Mouse (Mus musculus) myocyte (in vitro differentiated cells): Measurements from ENCODE around the gene Smtnl2. TPM values are rescaled to one million over a fixed set of nuclear protein-coding genes. Genes with fewer than 3 reads are reported as not detected.

Source experiments
- H3K27me3 ChIP-seq: one replicate; pipeline ENCODE4 v1.6.1; 2011; ENCODE audit not compliant: control insufficient read depth, insufficient read depth, insufficient read length
- H3K36me3 ChIP-seq: one replicate; pipeline ENCODE4 v1.6.1; 2011; ENCODE audit not compliant: control insufficient read depth, insufficient read depth
- H3K4me2 ChIP-seq: one replicate; pipeline ENCODE4 v1.6.1; 2011; ENCODE audit warnings: low read depth, control low read depth
- H3K4me3 ChIP-seq: one replicate; pipeline ENCODE4 v1.5.1; 2011; ENCODE audit warnings: mild to moderate bottlenecking, control low read depth, moderate library complexity
- H3K79me2 ChIP-seq: one replicate; pipeline ENCODE4 v1.6.1; 2011; ENCODE audit not compliant: control insufficient read depth, insufficient read depth
- H3ac ChIP-seq: one replicate; pipeline ENCODE4 v1.6.1; 2011; ENCODE audit not compliant: control insufficient read depth, insufficient read length
- CEBPB ChIP-seq: IDR thresholded peaks from 2 replicates; pipeline ENCODE4 v1.6.1; 2011; ENCODE audit warnings: mild to moderate bottlenecking, moderate library complexity; ENCODE audit not compliant: poor library complexity, insufficient read depth, severe bottlenecking
- E2F4 ChIP-seq: IDR thresholded peaks from one replicate; pipeline ENCODE4 v1.6.1; 2011; ENCODE audit warnings: mild to moderate bottlenecking, control low read depth, moderate library complexity; ENCODE audit not compliant: insufficient read depth
- MAX ChIP-seq: IDR thresholded peaks from one replicate; pipeline ENCODE4 v1.6.1; 2011; ENCODE audit warnings: low read depth, mild to moderate bottlenecking, control low read depth
- MYOD1 ChIP-seq, 3 experiments: IDR thresholded peaks; one replicate each; pipeline ENCODE4 v1.6.1; 2011; ENCODE audit warnings: control low read depth in 2 of 3, low read depth in 2 of 3, mild to moderate bottlenecking in 2 of 3, moderate library complexity in 1 of 3; ENCODE audit not compliant: insufficient read length in 2 of 3, control insufficient read depth in 1 of 3
- MYOG ChIP-seq, 3 experiments: IDR thresholded peaks; one replicate each; pipeline ENCODE4 v1.6.1; 2011; ENCODE audit warnings: control low read depth in 2 of 3, low read depth in 2 of 3, mild to moderate bottlenecking in 2 of 3; ENCODE audit not compliant: insufficient read length in 2 of 3, control insufficient read depth in 1 of 3, insufficient read depth in 1 of 3
- POLR2A ChIP-seq: IDR thresholded peaks from one replicate; pipeline ENCODE4 v1.6.1; 2011; ENCODE audit warnings: low read depth, mild to moderate bottlenecking, control low read depth, moderate library complexity; ENCODE audit not compliant: insufficient read length
- POLR2AphosphoS2 ChIP-seq: IDR thresholded peaks from one replicate; pipeline ENCODE4 v1.6.1; 2011; ENCODE audit warnings: low read depth, control low read depth; ENCODE audit not compliant: insufficient read length
- REST ChIP-seq: IDR thresholded peaks from one replicate; pipeline ENCODE4 v1.6.1; 2011; ENCODE audit warnings: mild to moderate bottlenecking, control low read depth, moderate library complexity; ENCODE audit not compliant: insufficient read depth, insufficient read length
- SRF ChIP-seq: IDR thresholded peaks from one replicate; pipeline ENCODE4 v1.6.1; 2011; ENCODE audit warnings: low read depth; ENCODE audit not compliant: control insufficient read depth, insufficient read length
- TCF12 ChIP-seq: IDR thresholded peaks from one replicate; pipeline ENCODE4 v1.6.1; 2011; ENCODE audit warnings: mild to moderate bottlenecking, control low read depth; ENCODE audit not compliant: poor library complexity, insufficient read depth, severe bottlenecking
- TCF3 ChIP-seq: IDR thresholded peaks from one replicate; pipeline ENCODE4 v1.6.1; 2011; ENCODE audit warnings: low read depth, control low read depth; ENCODE audit not compliant: insufficient read length
- USF1 ChIP-seq: IDR thresholded peaks from one replicate; pipeline ENCODE4 v1.6.1; 2011; ENCODE audit warnings: low read depth, mild to moderate bottlenecking, control low read depth, moderate library complexity
- polyA plus RNA-seq: library from polyadenylated mRNA; unstranded; fragments of >200 nt; fragmentation: generic; extraction: Trizol; gene quantifications from one replicate; pipeline ENCODE4 v1.2.1, GENCODE M21; 2012; ENCODE audit warnings: missing spikeins

Smtnl2 gene
- polyA plus RNA-seq, 1 experiment = 2.0 TPM

DNA sequence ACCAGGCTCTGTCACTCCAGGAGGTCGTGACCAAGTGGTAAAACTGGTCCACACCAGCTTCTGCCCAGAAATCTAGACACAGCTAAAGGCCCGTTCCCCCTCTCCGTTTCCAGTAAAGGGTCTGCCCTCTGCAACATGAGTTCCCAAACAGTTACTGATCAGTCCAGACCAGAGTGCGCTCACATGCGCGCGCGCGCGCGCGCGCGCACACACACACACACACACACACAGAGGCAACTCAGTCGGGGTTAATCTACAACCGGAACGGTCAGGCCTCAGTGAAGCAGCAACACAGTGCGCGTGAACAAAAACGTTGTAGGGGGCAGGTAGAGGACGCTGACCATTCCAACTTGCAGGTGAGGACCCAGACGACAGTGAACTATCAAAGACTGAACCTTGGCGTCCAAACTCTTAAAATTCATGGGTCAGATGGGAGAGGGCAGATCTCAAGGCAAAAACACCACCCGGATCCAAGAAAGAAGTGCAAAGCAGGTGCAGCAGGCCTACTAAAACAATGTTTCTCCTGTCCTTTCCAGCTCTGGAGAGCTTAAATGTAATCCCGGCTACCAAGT, 906 bp downstream of the Smtnl2 start:
- H3K27me3 ChIP-seq = peaks cover 75% of the 10 kb centered on the region
- no peak overlapping the region for H3ac ChIP-seq
- no peaks in the 10 kb centered on the region for H3K36me3 ChIP-seq
- no peak for TF ChIP-seq MYOG (IDR thresholded peaks at IDR 0.05; ENCODE audit: control insufficient read depth in 1 of 3, insufficient read depth in 1 of 3, insufficient read length in 2 of 3, low read depth in 2 of 3)
- no peak for TF ChIP-seq MAX
- TF ChIP-seq USF1 = no peak
- TF ChIP-seq E2F4 = no peak
- no peak for TF ChIP-seq REST
- no peak for TF ChIP-seq POLR2A
- no peak for TF ChIP-seq TCF12
- no peak for TF ChIP-seq TCF3
- no peak for TF ChIP-seq CEBPB
- TF ChIP-seq POLR2AphosphoS2 = no peak
- no peak for TF ChIP-seq MYOD1 (IDR thresholded peaks at IDR 0.05; ENCODE audit: control insufficient read depth in 1 of 3, insufficient read length in 2 of 3, low read depth in 2 of 3)
- TF ChIP-seq SRF = no peak
- H3K79me2 ChIP-seq = no peaks in the 10 kb centered on the region
- peak overlapping the region; percentile 3 for H3K4me3 ChIP-seq
- peak overlapping the region; percentile 64 for H3K4me2 ChIP-seq

DNA sequence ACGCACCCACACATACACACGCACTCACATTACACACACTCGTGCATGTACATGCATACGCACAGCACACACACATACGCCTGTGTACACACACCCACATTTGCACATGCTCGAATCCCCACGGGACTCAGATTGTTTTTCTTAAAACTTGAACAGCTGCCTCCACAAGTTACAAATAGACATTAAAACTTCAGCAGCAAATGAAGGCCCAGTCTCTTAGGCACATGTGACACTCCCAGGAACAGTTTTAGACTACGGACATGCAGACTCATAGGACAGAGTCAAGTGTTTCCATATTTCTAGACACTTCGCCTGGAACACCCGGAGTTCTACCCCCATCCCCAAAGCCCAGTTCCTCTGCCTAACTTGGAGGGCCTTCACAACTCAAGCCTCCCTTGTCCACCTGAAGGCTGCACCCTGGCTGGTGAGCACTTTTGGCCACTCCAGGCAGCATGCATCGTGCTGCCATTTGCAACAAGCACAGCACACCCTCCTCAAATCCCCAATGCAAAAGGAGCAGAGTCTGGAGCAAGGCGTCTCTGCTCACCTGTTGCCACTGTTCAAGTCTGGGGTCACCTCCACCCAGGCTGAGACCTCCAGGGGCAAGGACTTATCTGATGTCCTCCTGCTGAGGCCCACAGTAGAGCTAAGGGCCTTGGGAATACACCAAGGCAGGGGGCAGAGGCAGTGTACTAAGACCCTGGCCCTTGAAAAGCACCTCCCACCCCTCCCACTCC, 1.7 kb downstream of the Smtnl2 start:
- H3ac ChIP-seq = no peak overlapping the region
- H3K27me3 ChIP-seq = peaks cover 77% of the 10 kb centered on the region
- H3K4me3 ChIP-seq = peak overlapping the region; percentile 3
- TF ChIP-seq USF1 (no peak), MYOG (IDR thresholded peaks at IDR 0.05; ENCODE audit: control insufficient read depth in 1 of 3, insufficient read depth in 1 of 3, insufficient read length in 2 of 3, low read depth in 2 of 3) (no peak), REST (no peak), E2F4 (no peak), CEBPB (no peak), POLR2AphosphoS2 (no peak)
- H3K36me3 ChIP-seq = no peaks in the 10 kb centered on the region
- H3K79me2 ChIP-seq = no peaks in the 10 kb centered on the region
- H3K4me2 ChIP-seq = peak overlapping the region; percentile 42

DNA sequence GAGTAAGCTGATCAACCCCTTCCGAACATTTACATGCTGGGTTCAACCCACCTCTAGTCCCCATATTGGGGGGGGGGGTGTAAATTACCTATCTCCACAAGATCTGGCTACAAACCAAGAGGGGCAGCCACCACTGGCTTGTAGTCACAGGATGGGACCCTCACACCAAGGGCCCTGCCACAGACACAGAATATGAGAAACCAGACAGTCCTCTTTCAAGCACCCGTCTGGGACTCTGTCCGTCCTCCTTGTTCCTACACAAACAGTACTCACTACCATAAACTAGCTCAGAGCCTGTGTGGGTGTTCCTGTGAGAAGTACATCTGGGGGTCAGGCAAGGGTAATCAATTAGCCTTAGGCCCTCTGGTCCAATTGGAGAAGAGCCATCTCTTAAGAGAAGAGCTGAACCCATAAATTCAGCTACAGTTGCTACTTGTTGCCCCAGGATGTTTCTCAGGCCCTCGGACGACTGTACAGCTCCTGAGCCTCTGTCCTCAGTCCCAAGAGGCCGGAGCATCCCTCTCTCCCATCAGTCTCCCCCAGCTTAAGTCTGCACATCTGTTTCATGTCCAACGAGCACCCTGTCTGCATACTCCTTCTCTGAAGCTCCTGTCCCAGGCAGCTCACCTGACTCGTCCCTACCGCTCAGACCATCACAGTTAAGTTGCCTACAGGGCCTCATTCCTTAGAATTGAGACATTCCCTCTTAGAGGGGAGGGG, 2.9 kb downstream of the Smtnl2 start:
- no peaks in the 10 kb centered on the region for H3K79me2 ChIP-seq
- no peak overlapping the region for H3ac ChIP-seq
- no peak for TF ChIP-seq E2F4
- no peak for TF ChIP-seq CEBPB
- TF ChIP-seq POLR2AphosphoS2 = no peak
- TF ChIP-seq MYOD1 (IDR thresholded peaks at IDR 0.05; ENCODE audit: control insufficient read depth in 1 of 3, insufficient read length in 2 of 3, low read depth in 2 of 3) = no peak
- no peak for TF ChIP-seq MYOG (IDR thresholded peaks at IDR 0.05; ENCODE audit: control insufficient read depth in 1 of 3, insufficient read depth in 1 of 3, insufficient read length in 2 of 3, low read depth in 2 of 3)
- TF ChIP-seq SRF = no peak
- no peak for TF ChIP-seq TCF3
- TF ChIP-seq TCF12 = no peak
- TF ChIP-seq USF1 = no peak
- no peak for TF ChIP-seq REST
- TF ChIP-seq MAX = no peak
- no peak for TF ChIP-seq POLR2A
- H3K4me3 ChIP-seq = no peak overlapping the region
- H3K4me2 ChIP-seq = no peak overlapping the region
- no peaks in the 10 kb centered on the region for H3K36me3 ChIP-seq
- peaks cover 76% of the 10 kb centered on the region for H3K27me3 ChIP-seq

DNA sequence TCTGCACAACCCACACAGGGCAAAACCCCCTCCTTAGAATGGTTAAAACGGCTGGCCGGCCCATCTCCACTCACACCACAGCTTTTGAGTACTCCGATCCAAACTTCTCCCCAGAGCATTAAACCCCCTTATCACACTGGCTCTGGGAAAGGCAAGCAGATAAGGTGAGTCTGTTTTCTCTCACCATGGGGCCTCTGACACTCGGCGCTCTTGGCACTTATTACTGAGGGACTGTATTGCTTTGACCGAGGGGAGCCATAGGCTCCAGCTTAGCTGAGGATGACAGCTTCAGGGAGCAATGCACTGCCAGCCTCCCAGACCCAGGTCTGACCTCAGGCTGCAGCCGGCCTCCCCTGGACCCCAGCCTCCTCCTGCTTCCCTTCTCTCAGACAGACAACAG, 3.9 kb downstream of the Smtnl2 start:
- Histone ChIP-seq H3ac (no peak overlapping the region), H3K4me2 (no peak overlapping the region), H3K4me3 (no peak overlapping the region), H3K27me3 (peaks cover 77% of the 10 kb centered on the region), H3K79me2 (no peaks in the 10 kb centered on the region), H3K36me3 (no peaks in the 10 kb centered on the region)
- TF ChIP-seq POLR2AphosphoS2 = no peak

DNA sequence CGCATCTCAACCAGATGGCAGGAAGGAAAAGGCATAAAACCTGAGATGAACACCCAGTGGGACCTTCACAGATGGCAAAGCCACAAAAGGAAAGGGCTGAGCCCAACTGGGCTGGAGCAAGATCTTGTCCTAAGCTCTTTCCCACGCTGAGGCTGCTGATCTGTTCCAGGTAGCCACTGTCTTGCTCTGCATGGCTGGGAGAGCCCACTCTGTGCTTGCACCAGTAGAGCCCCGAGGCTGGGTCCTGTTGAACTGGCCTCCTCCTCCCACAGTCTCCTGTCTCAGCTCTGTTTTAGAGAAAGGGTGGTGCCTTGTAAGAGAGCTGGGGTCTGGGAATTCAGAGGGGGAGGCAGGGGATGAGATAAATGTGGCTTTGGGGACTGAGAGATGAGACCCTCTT, 4.4 kb downstream of the Smtnl2 start:
- H3K4me2 ChIP-seq = no peak overlapping the region
- no peaks in the 10 kb centered on the region for H3K36me3 ChIP-seq
- H3ac ChIP-seq = no peak overlapping the region
- H3K4me3 ChIP-seq = no peak overlapping the region
- TF ChIP-seq TCF12 (no peak), MAX (no peak), TCF3 (no peak), POLR2AphosphoS2 (no peak), E2F4 (no peak), CEBPB (no peak), REST (no peak), MYOD1 (IDR thresholded peaks at IDR 0.05; ENCODE audit: control insufficient read depth in 1 of 3, insufficient read length in 2 of 3, low read depth in 2 of 3) (no peak), MYOG (IDR thresholded peaks at IDR 0.05; ENCODE audit: control insufficient read depth in 1 of 3, insufficient read depth in 1 of 3, insufficient read length in 2 of 3, low read depth in 2 of 3) (no peak), POLR2A (no peak), SRF (no peak), USF1 (no peak)
- H3K27me3 ChIP-seq = peaks cover 80% of the 10 kb centered on the region
- no peaks in the 10 kb centered on the region for H3K79me2 ChIP-seq
